Mouse (Mus musculus) urinary bladder, postnatal 14 days (tissue): ENCODE measurements around the gene Wdr77.
"Not testable (repeated sequence)": the region's sequence is repeated elsewhere in the genome, so short reads cannot be mapped to it uniquely, and the experiment has no call there.

Experiments used
- DNase-seq: peaks from one replicate; pipeline ENCODE4 v3.0.0; 2021; ENCODE audit warnings: low spot score

Gene Wdr77

DNA sequence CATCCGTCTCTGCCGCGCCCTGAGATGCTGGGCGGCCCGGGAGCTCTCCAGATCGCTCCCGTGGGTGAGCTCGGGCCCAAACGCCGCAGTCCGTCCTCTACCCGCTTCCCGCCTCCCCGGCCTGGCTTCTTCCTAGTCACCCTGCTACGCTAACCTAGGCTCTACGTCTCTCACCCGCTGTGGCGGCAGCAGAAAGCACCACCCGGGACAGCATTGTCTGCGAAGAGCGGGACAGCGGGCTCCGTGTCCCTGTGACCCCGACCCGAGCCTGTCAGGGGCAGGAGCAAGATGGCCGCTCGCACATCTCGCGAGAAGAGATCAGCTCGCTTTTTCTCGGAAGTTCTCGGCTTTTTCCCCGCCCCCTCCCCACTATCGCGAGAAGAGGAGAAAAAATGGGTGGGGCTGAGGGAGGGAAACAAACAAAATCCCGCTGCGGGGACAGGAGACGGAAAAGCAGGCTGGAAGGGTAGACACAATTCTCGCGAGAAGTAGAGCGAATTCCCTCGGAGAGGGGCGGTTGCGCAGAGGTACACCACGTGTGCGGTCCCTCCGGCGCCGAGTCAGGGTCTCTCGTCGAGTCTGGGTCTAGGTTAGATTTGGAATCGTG is at the start of gene Wdr77:
Gene Wdr77 (plus strand): TSS at position 396 of the 607 bp plus-strand sequence.
- peak; percentile 95 for DNase-seq

DNA sequence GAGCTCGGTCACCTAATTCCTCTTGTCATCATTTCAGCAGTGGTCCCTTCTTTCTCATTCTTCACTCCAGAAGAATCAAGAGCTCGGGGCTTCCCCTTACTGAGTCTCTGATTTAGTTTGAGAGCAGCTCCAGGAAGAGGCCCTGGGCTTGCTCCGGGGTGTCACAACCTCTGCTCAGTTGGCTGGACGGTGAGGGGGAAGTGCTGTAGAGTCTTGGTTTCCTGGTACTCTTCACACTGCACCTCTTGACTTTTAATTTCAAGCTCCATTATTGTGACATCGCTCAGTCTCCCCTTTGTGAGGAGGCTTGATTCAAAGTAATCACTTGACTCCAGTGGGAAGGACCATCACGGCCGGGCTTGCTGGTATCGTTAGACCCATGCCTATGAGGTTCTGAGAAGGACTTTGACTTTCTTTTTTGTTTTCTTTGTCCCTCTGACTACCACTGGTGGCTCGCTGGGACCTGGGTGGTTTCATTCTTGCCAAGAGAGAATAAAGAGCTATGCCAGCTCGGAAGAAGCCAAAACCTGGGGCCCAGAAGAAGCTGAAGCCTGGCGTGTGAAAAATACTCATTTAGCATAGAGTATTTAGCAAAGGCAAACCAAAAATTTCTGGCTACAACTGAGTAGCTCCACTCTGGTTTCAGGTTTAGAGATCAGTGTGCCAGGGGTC is 48.5 kb upstream of the Wdr77 start:
- DNase-seq, result no peak

DNA sequence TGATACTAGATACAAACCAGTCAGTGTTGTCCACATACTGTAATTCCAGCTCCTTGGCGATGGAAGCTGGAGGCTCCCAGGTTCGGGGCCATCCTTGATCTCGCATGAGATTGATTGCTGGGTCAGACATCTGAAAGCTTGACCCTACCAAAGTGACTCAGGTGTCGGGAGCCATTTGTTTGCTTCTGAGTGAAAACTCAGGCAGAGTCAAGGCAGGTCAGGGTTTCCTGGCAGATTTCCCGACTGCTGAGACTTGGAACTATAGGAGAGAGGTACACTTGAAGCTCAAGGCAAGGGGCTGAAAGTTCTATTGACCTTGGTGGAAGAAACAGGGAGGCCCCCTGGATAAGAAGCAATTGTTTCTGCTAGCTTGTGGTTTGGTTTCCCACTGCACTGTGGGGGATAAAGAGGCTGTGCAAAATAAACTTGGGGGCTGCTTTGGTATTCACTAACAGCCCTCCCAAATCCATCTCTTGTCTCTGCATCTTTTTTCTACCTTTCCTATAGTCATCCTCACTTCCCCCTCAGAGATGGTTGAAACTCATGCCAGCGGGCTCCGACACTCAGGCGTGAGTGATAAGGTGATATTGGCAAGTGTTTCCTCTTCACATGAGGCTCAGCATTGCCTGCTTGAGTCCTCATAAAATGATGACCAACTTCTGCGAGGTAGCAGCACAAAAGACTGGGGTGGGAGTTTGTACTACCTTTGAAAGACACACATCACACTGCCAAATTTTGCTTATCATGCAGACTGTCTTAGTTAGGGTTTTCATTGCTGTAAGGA is 46.9 kb upstream of the Wdr77 start:
- DNase-seq, result no peak

DNA sequence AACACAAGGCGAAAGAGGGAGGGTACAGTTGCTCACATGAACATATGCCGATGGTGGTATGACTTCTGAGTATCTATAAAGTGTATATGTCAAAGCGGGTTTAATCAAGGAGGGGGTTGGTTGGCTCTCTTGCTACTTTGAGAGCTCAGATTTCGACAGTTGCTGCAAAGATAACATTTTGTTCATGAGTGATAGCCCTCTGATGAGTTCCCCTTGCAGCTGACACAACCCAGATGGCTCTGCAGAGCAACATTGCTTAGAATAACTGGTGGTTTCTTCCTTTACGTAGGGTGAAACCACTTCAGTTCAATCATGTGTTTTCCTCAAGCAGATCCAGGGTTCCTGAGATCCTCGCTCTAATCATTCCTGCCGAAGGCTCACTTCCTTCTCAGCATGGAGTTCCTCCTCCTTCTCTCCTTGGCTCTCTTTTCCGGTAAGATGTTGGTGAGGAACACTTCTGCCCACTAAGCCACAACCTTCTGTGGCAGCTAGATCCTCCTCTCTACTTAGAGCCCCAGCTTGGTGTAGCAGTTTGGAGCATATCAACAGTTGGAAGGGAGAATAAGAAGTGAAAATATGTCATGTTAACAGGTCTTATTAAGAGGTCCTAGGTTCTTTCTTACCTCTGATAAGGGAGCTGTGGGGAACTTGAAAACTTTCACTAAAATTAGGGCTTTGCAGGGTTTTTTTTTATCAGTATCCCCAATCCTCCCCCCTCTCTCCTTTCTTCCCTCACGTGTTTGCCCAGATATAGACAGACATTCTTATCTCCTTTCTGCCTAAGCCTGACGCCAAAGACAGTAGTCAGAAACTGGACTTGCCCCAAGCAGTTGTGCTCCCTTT is 45.1 kb upstream of the Wdr77 start:
- no peak for DNase-seq

DNA sequence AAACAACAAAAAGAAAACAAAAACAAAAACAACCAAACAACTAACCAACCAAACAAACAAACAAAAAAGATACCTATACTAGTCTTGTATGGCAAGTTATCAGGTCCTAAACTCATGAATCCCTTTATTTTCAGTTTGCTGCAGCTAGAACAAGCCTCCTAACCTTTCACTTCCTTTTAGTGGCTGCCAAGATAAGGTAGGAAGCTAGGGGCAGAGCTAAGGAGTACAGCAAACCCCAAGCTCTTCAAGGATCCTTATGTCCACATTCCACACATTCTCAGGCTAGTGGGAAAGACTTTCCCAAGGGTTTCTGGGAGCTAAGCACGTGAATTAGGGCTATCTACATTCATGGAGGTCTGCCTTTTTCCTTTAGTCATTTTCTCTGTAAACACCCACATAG is 43.9 kb upstream of the Wdr77 start:
- no peak for DNase-seq

DNA sequence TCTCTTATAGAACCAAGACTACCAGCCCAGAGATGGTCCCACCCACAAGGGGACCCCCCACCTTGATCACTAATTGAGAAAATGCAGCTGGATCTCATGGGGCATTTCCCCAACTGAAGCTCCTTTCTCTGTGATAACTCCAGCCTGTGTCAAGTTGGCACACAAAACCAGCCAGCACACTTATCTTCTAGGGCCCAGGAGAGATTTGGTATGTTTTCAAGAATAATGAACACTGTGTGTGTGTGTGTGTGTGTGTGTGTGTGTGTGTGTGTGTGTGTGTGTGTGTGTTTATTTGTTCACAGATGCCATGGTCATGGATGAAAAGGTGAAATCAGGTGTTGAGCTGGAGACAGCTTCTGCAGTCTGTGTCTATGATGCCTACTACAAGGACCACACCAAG is 42.7 kb upstream of the Wdr77 start:
- not testable (repeated sequence) for DNase-seq

DNA sequence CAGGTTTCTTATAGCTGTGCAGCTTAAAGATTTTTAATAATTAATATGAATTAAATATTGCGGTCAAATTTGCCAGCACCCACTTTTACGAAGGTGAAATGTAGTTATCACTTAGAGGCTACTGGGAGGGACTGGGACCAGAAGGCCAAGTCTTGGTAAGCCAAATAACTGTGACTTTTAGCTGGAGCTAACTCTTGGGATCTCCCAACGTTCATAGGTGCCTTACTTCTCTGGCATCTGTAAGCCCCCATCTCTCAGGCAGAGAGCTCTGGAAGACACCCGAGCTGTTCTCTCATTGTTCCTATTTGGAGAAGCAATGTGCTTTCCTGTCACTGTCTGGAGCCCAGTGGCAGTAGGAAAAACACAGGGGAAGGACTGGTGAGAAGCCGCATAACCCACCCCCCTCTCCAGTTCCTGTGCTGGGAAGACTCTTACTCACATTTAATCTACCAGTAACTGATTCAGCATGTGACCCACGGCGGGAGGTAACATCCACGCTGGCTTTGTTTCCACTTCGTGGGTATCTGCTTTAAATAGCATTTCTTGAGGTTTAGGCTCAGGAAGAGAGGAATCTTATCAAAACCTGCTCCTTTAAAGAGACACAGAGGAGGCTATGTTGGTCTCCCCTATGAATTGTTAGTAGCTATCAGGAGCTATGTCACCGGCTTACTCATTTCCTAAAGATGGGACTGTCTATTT is 41.4 kb upstream of the Wdr77 start:
- DNase-seq, result no peak

DNA sequence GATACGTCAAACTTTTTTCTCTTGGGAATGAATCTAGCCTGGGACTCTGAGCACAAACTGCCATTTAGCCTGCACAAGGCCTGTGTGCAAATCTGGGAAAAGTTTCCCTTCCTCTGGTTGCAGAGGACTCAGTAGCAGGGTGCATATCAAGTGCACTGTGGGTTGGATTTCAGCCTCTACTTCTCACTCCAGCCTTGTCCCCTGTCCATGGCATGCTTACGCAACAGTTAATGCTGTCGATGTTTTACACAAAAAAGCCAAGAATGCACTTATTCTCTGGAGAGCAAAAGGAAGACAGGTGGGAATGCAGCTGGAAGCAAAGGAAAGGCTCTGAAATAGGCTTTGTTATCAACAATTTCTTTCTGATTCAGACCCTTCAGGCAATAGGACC is 40.8 kb upstream of the Wdr77 start:
- DNase-seq, result no peak

DNA sequence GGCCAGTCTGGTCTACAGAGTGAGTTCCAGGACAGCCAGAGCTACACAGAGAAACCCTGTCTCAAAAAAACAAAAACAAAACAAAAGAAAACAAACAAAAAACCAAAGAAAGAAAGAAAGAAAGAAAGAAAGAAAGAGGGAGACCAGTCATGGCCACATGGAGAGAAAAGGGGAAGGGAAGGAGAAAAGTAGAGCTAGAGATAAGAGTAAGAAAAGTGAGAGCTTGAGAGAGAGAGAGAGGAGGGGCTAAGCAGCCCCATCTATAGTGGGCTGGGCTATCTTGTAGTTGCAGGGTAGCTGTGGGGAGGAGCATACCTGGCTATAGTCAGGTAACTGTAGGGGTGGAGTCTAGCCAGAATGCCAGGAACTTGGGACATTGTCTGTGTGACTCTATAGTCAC is 38.4 kb upstream of the Wdr77 start:
- not testable (repeated sequence) for DNase-seq

DNA sequence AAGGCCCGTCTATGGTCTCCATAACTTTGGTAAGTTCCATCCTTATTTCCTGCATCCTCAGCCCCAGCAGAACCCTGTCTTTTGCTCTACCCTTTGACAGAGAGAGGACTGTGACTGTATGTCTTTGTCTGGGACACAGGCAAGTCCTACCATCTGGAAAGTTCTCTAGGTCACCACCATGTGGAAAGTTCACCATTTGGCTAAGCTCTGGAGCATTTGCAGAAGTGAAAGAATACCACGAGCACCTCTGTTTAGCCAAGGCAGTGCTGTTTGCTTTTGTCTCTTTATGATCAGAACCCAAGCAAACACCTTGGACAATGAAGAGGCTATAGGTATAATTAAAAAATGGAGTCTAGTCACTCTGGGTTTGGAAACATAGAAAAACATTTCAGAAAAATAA is 37.2 kb upstream of the Wdr77 start:
- DNase-seq, result no peak

DNA sequence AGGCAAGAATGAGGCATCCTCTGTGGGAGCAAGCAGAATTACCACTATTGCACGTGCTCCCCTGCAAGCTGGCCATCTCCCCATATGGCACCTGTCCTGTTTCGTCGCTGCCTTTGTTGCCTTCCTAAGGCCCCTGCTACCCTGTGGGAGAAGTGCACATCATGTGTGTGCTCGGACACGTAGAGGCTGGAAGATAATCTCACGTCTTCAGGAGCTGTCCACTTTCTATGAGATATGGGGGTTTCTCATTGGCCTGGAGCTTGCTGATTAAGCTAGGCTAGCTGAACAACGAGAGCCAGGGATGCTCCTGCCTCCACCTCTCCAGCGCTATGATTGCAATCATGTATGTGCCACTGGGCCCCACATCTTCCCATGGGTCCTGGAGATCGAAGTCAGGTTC is 34.6 kb upstream of the Wdr77 start:
- DNase-seq, result no peak

DNA sequence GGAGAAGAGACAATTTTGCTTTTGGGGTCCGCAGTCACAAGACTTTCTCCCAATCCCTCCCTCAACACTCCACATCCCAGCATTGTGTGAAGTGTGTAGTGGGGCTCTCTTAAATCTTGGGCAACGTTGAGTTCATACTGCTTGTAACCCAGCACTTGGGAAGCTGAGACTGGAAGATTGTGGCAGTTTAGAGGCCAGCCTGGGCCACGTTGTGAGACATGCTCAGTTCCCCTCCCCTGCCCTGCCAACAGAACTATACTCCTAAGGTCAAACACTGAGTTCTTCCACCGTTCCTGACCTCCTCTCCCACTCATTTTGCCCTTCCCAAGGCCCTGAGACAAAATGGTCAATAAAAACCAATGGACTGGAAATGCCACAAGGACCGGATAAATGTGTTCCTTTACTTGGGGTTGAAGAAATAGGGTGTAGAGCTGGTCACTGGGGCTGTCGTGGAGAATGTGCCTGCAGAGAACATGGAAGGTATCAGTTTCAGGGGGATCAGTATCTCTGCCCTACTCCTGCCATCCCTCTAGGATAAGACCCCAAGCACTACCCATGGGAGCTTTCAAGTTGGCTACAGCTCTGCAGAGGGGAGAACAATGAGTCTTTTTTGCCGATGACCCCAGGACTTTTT is 31.5 kb upstream of the Wdr77 start:
- DNase-seq, result no peak

DNA sequence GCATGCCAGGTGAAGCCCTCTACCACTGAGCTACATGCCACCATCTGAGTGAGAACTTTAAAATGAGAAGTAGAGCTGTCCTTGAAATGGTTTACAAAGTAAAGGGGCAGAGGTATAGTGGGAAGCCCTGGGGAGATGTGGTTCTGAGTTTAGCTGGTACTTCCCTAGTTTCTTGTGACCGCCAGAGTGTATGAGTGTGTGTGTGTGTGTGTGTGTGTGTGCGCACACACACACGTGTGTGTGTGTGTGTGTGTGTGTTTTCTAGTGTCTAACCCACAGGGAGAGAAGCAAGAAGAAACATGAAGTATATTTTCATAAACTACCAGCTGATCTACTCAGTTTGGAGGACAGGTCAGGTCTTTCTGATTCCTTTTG is 31.0 kb upstream of the Wdr77 start:
- no peak for DNase-seq

DNA sequence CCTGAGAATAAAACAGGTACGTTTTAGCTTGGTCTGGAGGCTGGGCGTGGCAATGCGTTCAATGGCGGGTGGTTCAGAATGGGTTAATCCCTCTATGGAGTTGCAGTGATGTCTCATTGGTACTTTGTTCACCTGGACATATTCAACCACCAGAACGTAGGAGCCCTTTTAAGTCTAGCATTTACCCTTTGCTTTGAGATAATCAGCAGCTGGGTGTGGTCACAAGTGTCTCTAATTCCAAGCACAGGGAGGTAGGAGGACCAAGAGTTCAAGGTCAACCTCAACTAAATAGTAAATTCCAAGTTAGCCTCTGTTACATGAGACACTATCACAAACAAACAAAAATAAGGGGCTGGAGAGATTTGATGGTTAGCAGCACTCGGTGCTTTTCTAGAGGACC is 30.4 kb upstream of the Wdr77 start:
- DNase-seq, result no peak

DNA sequence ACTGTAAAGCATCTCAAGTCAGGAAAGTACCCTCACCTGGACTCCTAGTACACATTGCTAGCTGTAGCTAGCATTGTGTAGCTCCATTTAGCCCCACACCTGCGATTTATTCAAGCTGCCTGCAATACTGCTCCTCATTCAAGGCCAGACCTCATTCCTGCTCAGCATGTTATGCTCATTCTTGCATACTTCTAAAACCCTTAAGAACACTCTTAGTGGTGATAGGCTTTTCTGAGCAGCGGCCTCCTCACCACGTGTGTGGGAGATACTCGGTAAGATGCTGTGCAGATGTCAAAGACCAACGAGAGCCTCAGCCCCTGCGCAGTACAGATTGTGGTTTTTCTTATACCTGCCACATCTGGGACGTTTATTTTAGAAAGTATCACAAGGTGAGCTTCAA is 29.3 kb upstream of the Wdr77 start:
- DNase-seq, result no peak

DNA sequence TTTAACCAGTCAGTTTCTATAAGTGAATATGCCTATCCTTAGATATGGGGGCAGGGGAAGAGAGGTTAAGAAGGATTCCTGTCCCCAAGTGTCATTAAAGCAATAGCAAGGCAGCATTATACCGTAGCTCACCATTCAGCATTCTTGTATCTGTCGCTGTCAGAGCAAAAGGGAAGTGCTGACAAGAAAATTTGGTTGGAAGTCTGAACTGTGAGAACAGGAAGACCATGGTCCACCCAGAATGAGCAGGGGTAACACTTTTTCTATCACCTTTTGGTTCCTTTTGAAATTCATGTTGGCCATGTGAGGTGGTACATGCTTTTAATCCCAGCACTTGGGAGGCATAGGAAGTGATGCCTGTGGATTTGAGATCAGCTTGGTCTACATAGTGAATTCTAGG is 28.1 kb upstream of the Wdr77 start:
- no peak for DNase-seq

DNA sequence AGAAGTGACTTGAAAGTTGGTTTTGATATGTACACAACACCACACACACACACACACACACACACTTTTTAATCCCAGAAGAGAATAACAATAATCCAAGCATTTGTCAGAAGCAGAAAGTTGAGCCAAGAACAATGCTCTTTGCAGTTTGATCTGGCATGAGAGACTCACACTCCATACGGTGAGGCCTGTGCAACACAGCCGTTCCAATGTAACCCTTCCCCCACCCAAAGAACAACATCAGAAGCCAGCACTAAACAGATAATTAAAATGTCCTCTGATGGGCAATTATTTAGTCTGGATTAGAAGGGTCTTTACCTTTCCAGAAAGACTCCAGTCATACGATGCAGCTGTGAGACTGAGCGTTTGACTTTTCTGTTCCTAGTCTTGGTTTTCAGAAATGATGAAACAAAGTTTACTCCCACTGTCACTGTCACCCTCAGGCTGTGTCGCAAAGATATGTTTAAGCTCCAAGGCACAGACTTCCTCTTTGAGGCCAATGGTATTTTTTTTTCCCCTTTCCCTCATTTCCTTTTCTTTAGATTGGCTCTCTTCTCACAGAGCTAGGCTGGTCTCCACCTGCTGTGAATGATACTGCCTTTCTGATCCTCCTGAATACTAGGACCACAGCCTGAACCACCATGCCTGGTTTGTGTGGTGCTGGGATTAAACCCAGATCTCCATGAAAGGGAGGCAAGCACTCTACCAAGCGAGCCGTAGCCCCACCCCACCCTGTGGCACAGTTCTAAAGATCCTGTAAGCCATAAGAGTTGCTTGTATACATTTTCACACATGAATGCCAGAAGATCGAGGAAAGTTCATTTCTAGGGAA is 26.7 kb upstream of the Wdr77 start, which contains the start of gene I830077J02Rik:
Gene I830077J02Rik (minus strand): TSS at position 425 of the 832 bp plus-strand sequence.
- no peak for DNase-seq

DNA sequence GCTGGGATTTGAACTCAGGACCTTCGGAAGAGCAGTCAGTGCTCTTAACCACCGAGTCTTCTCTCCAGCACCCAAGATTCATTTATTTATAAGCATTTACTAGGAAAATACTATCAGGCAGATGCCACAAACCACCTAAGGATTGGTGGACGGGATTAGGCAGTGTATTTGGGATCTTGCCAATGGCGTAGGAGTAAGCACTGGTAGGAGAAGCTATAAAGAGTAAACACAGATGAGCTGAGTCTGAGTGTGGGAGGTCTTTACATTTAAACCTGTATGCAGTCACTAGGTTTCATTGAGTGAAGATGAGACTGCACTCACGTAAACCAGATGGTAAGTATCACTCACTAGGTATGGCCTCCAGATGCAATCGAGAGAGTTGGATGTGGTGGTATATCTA is 25.2 kb upstream of the Wdr77 start:
- no peak for DNase-seq

DNA sequence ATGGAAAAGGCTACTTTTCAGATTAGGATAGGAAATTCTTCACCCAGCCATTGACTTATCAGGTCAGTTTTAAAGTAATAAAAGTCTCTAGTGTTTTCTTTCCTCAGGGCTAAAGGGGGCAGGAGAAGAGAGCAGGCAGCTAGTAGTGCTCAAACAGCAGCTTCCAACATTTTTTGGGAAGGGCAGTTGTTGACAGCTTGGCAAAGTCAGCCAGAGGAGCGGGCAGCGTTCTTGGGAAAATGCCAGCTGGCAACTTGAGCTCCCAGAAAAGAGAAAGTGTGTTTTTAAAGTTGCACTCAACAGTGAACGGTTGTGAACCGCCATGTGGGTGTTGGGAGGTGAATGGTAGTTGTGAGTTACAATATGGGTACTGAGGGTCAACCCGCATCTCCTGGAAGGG is 24.1 kb upstream of the Wdr77 start:
- DNase-seq, result peak; percentile 52

DNA sequence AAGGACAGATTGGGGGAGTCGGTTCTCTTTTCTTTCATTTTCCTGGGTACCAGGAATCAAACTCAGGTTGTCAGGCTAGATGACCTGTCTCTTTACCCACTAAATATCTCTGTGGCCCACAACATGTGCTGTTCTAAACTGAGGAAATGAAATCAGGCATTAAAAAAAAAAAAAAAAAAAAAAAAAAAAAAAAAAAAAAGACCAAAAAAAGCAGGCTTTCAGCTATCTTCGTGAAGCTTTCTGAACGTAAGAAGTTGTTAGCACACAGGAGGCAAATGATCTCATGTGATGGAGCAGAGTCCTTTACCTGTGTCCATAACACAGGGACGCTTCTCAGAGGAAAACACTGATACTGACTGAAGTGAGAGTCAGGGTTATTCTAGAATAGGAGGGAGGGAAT is 23.1 kb upstream of the Wdr77 start:
- DNase-seq, result no peak
